Mouse (Mus musculus) right cerebral cortex, postnatal 10 days (tissue): ENCODE data around the gene Mink1.
A peak's percentile ranks its signal among the peaks of the same experiment; 100 is the strongest.
"Not testable (repeated sequence)": the region's sequence is repeated elsewhere in the genome, so short reads cannot be mapped to it uniquely, and the experiment has no call there.

Experiments
- DNase-seq, 2 experiments: peaks; one replicate each; pipeline ENCODE4 v3.0.0; 2021; ENCODE audit warnings: low spot score in 2 of 2

The Mink1 gene

GRCm38 (mm10) chr11:70562287-70562994, at the start of gene Mink1:
TSS of gene Mink1 (plus strand) at chr11:70562881.
- DNase-seq, result peak; percentile 93 to 95

- no peak for DNase-seq
Observed at GRCm38 (mm10) chr11:70513520-70513919, 49.2 kb upstream of the Mink1 start.

GRCm38 (mm10) chr11:70514288-70514687, 48.4 kb upstream of the Mink1 start, which contains the start of gene Vmo1:
TSS of gene Vmo1 (minus strand) at chr11:70514616.
- DNase-seq, result no peak

- peak in 1 of 2 experiments; percentile 47 for DNase-seq
Observed at GRCm38 (mm10) chr11:70516352-70516751, 46.3 kb upstream of the Mink1 start.

GRCm38 (mm10) chr11:70518436-70518835, 44.2 kb upstream of the Mink1 start:
- no peak for DNase-seq

GRCm38 (mm10) chr11:70518923-70519322, 43.8 kb upstream of the Mink1 start, which contains the start of gene Gltpd2:
TSS of gene Gltpd2 (plus strand) at chr11:70519196.
- DNase-seq, result no peak

GRCm38 (mm10) chr11:70520178-70520769, 42.4 kb upstream of the Mink1 start:
- DNase-seq, result peak in 1 of 2 experiments; percentile 41

- DNase-seq, result not testable (repeated sequence)
Observed at GRCm38 (mm10) chr11:70523306-70523989, 39.2 kb upstream of the Mink1 start.

GRCm38 (mm10) chr11:70524782-70525181, 37.9 kb upstream of the Mink1 start:
- DNase-seq, result no peak

GRCm38 (mm10) chr11:70525184-70525678, 37.5 kb upstream of the Mink1 start, which contains the start of gene Psmb6:
TSS of gene Psmb6 (plus strand) at chr11:70525367.
- DNase-seq, result peak; percentile 97 to 98

GRCm38 (mm10) chr11:70525726-70526125, 37.0 kb upstream of the Mink1 start:
- DNase-seq, result no peak

- DNase-seq, result no peak
Observed at GRCm38 (mm10) chr11:70526211-70526610, 36.5 kb upstream of the Mink1 start.

GRCm38 (mm10) chr11:70528610-70529009, 34.1 kb upstream of the Mink1 start:
- DNase-seq, result no peak

GRCm38 (mm10) chr11:70531065-70531464, 31.6 kb upstream of the Mink1 start:
- DNase-seq, result not testable (repeated sequence)

GRCm38 (mm10) chr11:70532839-70533238, 29.8 kb upstream of the Mink1 start, which contains the start of gene Gm40193:
TSS of gene Gm40193 (minus strand) at chr11:70532939.
- no peak for DNase-seq

- no peak for DNase-seq
Observed at GRCm38 (mm10) chr11:70539423-70539822, 23.3 kb upstream of the Mink1 start.

- peak; percentile 89 to 90 for DNase-seq
Observed at GRCm38 (mm10) chr11:70539877-70540587, 22.6 kb upstream of the Mink1 start, which contains the start of gene Pld2. TSS of gene Pld2 (plus strand) at chr11:70540064.

GRCm38 (mm10) chr11:70540928-70541327, 21.8 kb upstream of the Mink1 start:
- no peak for DNase-seq

- DNase-seq, result peak; percentile 57 to 59
Observed at GRCm38 (mm10) chr11:70541415-70541814, 21.3 kb upstream of the Mink1 start.

- no peak for DNase-seq
Observed at GRCm38 (mm10) chr11:70544496-70544895, 18.2 kb upstream of the Mink1 start.

GRCm38 (mm10) chr11:70551526-70551925, 11.2 kb upstream of the Mink1 start:
- DNase-seq, result no peak
